Mouse (Mus musculus): Measurements from ENCODE around the gene Snx3.

DNA sequence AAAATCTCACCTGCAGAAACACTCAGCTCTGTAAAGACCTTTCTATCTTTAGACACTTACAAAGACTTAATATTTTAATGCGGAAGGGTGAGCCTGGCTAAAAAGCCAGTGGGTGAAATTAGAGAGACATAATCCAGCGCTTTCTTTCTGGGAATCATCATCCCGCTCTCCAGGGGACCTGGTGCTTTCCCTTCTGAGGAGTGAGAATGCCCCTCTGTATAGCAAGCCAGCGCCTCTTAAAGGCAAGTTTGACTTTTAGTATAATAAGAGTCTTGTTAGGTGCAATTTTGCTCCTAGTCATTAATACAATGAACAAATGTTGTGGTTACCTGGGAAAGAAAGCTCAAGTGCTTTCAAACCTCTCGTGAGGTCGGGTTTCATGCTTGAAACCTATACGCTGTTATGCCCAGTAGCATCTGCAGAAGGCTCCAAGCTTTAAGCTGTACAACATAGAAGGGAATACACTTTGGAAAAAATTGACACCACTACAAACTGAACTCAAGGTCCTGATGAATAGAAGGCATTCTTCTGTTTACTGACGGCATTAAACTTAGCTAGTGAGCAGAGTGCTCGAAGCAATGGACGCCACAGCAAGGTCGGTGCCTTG lies 21.8 kb downstream of the Snx3 start:
- no peak for TF ChIP-seq CTCF (IDR thresholded peaks at IDR 0.05; ENCODE audit: extremely low read depth, insufficient read length, insufficient replicate concordance, low read depth, low read length)
- no peak for TF ChIP-seq POLR2A (IDR thresholded peaks at IDR 0.05; ENCODE audit: low read depth, low read length)
